Mouse (Mus musculus) midbrain, embryonic 11.5 days (tissue): ENCODE measurements at regions not wholly inside any gene's neighbourhood (a gene's known extent, or its start where the extent isn't known, plus 50 kb on each side); places are given as distances from the start of the nearest gene placed in this dataset.

Source experiments
- ATAC-seq: fragments of 200-750 bp; cut with Nextera tagmentation; 2 replicates; pipeline ENCODE4 v1.8.0; 2017; ENCODE audit warnings: moderate TSS enrichment, moderate library complexity; ENCODE audit not compliant: low FRiP score
- DNase-seq: peaks from one replicate; pipeline ENCODE4 v3.0.0; 2015; ENCODE audit warnings: low spot score; ENCODE audit errors: missing footprints
- H3K27ac ChIP-seq: fragments of 300-500 bp; sonication (generic); 2 replicates; pipeline ENCODE4 v1.5.1; 2014; ENCODE audit warnings: low read depth, low read length
- H3K27me3 ChIP-seq: fragments of 300-500 bp; sonication (generic); 2 replicates; pipeline ENCODE4 v1.6.1; 2014; ENCODE audit warnings: mild to moderate bottlenecking, low read length, moderate library complexity, mixed read lengths; ENCODE audit not compliant: control insufficient read depth, insufficient read depth
- H3K36me3 ChIP-seq: fragments of 300-500 bp; sonication (generic); 2 replicates; pipeline ENCODE4 v1.6.1; 2014; ENCODE audit warnings: mild to moderate bottlenecking, low read length, moderate library complexity, mixed read lengths; ENCODE audit not compliant: control insufficient read depth, insufficient read depth
- H3K4me1 ChIP-seq: fragments of 300-500 bp; sonication (generic); 2 replicates; pipeline ENCODE4 v1.6.1; 2014; ENCODE audit warnings: low read length; ENCODE audit not compliant: control insufficient read depth, insufficient read depth
- H3K4me2 ChIP-seq: fragments of 300-500 bp; sonication (generic); 2 replicates; pipeline ENCODE4 v1.6.1; 2014; ENCODE audit warnings: mild to moderate bottlenecking, moderate library complexity
- H3K4me3 ChIP-seq: fragments of 300-500 bp; sonication (generic); 2 replicates; pipeline ENCODE4 v1.5.1; 2014; ENCODE audit warnings: low read depth, low read length
- H3K9ac ChIP-seq: fragments of 300-500 bp; sonication (generic); 2 replicates; pipeline ENCODE4 v1.6.1; 2014; ENCODE audit warnings: low read length
- H3K9me3 ChIP-seq: fragments of 300-500 bp; sonication (generic); 2 replicates; pipeline ENCODE4 v1.6.1; 2016; ENCODE audit warnings: low read length; ENCODE audit not compliant: control insufficient read depth
- WGBS: fragments of 180-500 bp; shearing (Covaris S2); extraction: QIAGEN DNeasy Blood & Tissue Kit; methylation state at CpG from one replicate; pipeline ENCODE4 v1.1.7; 2014; 5-methylcytosine and 5-hydroxymethylcytosine counted together

- Histone ChIP-seq H3K4me1 (no peaks in the 10 kb centered on the region), H3K27ac (no peak overlapping the region), H3K36me3 (no peaks in the 10 kb centered on the region), H3K27me3 (no peaks in the 10 kb centered on the region), H3K9me3 (no peaks in the 10 kb centered on the region), H3K9ac (no peak overlapping the region), H3K4me3 (no peak overlapping the region), H3K4me2 (no peak overlapping the region)
- DNase-seq = no peak
- ATAC-seq = no peak
- 0% methylated on average over 1 of the region's 1 CpGs for WGBS
Observed at GRCm38 (mm10) chr3:50761766-50762165, 318.4 kb upstream of the Slc7a11 start.

GRCm38 (mm10) chr3:50758106-50758505 lies 314.7 kb upstream of the Slc7a11 start:
- DNase-seq (peak; percentile 37), ATAC-seq (no peak)
- H3K9me3 ChIP-seq = no peaks in the 10 kb centered on the region
- H3K9ac ChIP-seq = no peak overlapping the region
- no peak overlapping the region for H3K4me3 ChIP-seq
- no peak overlapping the region for H3K27ac ChIP-seq
- no peaks in the 10 kb centered on the region for H3K4me1 ChIP-seq
- H3K4me2 ChIP-seq = no peak overlapping the region
- H3K27me3 ChIP-seq = no peaks in the 10 kb centered on the region
- H3K36me3 ChIP-seq = no peaks in the 10 kb centered on the region
- WGBS = 88% methylated on average over 1 of the region's 1 CpGs

GRCm38 (mm10) chr3:50737173-50737572 lies 293.8 kb upstream of the Slc7a11 start:
- Histone ChIP-seq H3K27me3 (no peaks in the 10 kb centered on the region), H3K36me3 (no peaks in the 10 kb centered on the region), H3K9ac (no peak overlapping the region), H3K4me1 (no peaks in the 10 kb centered on the region), H3K27ac (no peak overlapping the region), H3K9me3 (no peaks in the 10 kb centered on the region), H3K4me3 (no peak overlapping the region), H3K4me2 (no peak overlapping the region)
- no peak for ATAC-seq
- 100% methylated on average over 1 of the region's 1 CpGs for WGBS
- DNase-seq = no peak

GRCm38 (mm10) chr3:50719035-50719434 lies 275.6 kb upstream of the Slc7a11 start:
- ATAC-seq = no peak
- Histone ChIP-seq H3K9me3 (no peaks in the 10 kb centered on the region), H3K9ac (no peak overlapping the region), H3K4me1 (0 out of 2 replicates have a peak, but pooled peaks cover 1% of the 10 kb centered on the region), H3K27ac (no peak overlapping the region), H3K4me3 (no peak overlapping the region), H3K4me2 (no peak overlapping the region), H3K27me3 (no peaks in the 10 kb centered on the region), H3K36me3 (no peaks in the 10 kb centered on the region)
- 88% methylated on average over 5 of the region's 5 CpGs for WGBS
- peak; percentile 39 for DNase-seq

- peaks cover 7% of the 10 kb centered on the region; the same call in 1 of the 2 replicates for H3K4me1 ChIP-seq
Observed at GRCm38 (mm10) chr3:50713463-50713862, 270.0 kb upstream of the Slc7a11 start.

GRCm38 (mm10) chr3:50709415-50709989 lies 266.1 kb upstream of the Slc7a11 start:
- Histone ChIP-seq H3K4me1 (peaks cover 7% of the 10 kb centered on the region; the same call in 1 of the 2 replicates), H3K4me2 (peak overlapping the region; percentile 8; the same call in 1 of the 2 replicates), H3K9ac (peak overlapping the region; percentile 25; the same call in 1 of the 2 replicates), H3K4me3 (no peak overlapping the region), H3K27ac (no peak overlapping the region), H3K9me3 (no peaks in the 10 kb centered on the region), H3K27me3 (no peaks in the 10 kb centered on the region), H3K36me3 (no peaks in the 10 kb centered on the region)
- 10% methylated on average over 12 of the region's 12 CpGs for WGBS
- DNase-seq (peak; percentile 90), ATAC-seq (peak; percentile 72)

More at GRCm38 (mm10) chr3:50713463-50713862, 270.0 kb upstream of the Slc7a11 start:
- no peak overlapping the region for H3K9ac ChIP-seq
- no peaks in the 10 kb centered on the region for H3K9me3 ChIP-seq
- DNase-seq = peak; percentile 57
- no peak overlapping the region for H3K4me2 ChIP-seq
- H3K27me3 ChIP-seq = no peaks in the 10 kb centered on the region
- no peak overlapping the region for H3K4me3 ChIP-seq
- ATAC-seq = no peak
- WGBS = 92% methylated on average over 6 of the region's 6 CpGs
- no peak overlapping the region for H3K27ac ChIP-seq
- no peaks in the 10 kb centered on the region for H3K36me3 ChIP-seq

GRCm38 (mm10) chr3:50706707-50707106 lies 263.3 kb upstream of the Slc7a11 start:
- H3K4me1 ChIP-seq = peaks cover 4% of the 10 kb centered on the region; the same call in 1 of the 2 replicates
- no peak for DNase-seq
- H3K9me3 ChIP-seq = no peaks in the 10 kb centered on the region
- no peak overlapping the region for H3K27ac ChIP-seq
- no peak overlapping the region for H3K4me2 ChIP-seq
- H3K4me3 ChIP-seq = no peak overlapping the region
- H3K9ac ChIP-seq = no peak overlapping the region
- no peaks in the 10 kb centered on the region for H3K27me3 ChIP-seq
- H3K36me3 ChIP-seq = no peaks in the 10 kb centered on the region
- 65% methylated on average over 2 of the region's 2 CpGs for WGBS
- ATAC-seq = no peak

GRCm38 (mm10) chr3:50694904-50695680 lies 251.7 kb upstream of the Slc7a11 start:
- 73% methylated on average over 15 of the region's 15 CpGs for WGBS
- Histone ChIP-seq H3K27me3 (no peaks in the 10 kb centered on the region), H3K4me1 (no peaks in the 10 kb centered on the region), H3K9ac (no peak overlapping the region), H3K36me3 (no peaks in the 10 kb centered on the region), H3K4me2 (no peak overlapping the region), H3K9me3 (no peaks in the 10 kb centered on the region), H3K4me3 (no peak overlapping the region), H3K27ac (no peak overlapping the region)
- DNase-seq (no peak), ATAC-seq (no peak)

- no peaks in the 10 kb centered on the region for H3K4me1 ChIP-seq
- no peak overlapping the region for H3K27ac ChIP-seq
- H3K4me3 ChIP-seq = no peak overlapping the region
- H3K36me3 ChIP-seq = no peaks in the 10 kb centered on the region
- WGBS = 62% methylated on average over 8 of the region's 8 CpGs
- no peak overlapping the region for H3K9ac ChIP-seq
- no peak for DNase-seq
- no peaks in the 10 kb centered on the region for H3K9me3 ChIP-seq
- no peaks in the 10 kb centered on the region for H3K27me3 ChIP-seq
- no peak overlapping the region for H3K4me2 ChIP-seq
- ATAC-seq = no peak
Observed at GRCm38 (mm10) chr3:50694497-50694896, 251.1 kb upstream of the Slc7a11 start.
